Comparison of ENCODE assay signal across 8 mouse cellular contexts in the genomic region with DNA sequence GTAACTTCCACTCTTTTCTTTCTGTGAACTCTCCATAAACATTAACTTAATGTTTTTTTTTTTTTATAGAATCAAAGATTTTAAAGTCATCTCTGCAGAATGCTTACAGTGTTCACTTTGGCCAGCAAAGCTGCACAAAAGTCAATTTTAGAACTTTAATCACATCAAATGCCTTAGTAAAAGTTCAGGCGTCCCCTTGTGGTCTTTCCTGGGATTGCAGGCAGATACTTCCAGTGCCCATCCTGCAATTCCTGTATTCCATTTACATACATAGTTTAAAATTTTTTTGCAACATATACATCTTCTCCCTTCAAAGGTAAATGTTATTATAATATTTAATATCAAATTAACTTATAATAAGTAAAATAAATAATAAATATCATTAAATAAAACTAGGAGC.
A peak's percentile ranks its signal among the peaks of the same experiment; 100 is the strongest.
DNase-seq lines count a peak whose midpoint lies in the region; ATAC-seq lines count a peak whose summit lies in the region.

No protein-coding gene starts in this region.

- no peak for ATAC-seq in erythroblast, adult 5-6 weeks (replicated peaks; ENCODE audit: low FRiP score, poor library complexity, severe bottlenecking)

- peak; percentile 53 for DNase-seq in gastrocnemius, postnatal 10 days
- DNase-seq in gastrocnemius, postnatal 25 days = no peak
- peak; percentile 53 to 66 for DNase-seq in right cerebral cortex, adult 2 months (ENCODE audit: low spot score in 2 of 2)
- no peak for DNase-seq in right cerebral cortex, adult 18-20 months
- peak; percentile 73 for DNase-seq in brain, adult 2 months (ENCODE audit: low read depth, low spot score)
- DNase-seq in induced T-regulatory cell, adult 2 months (ENCODE audit: low read depth) = peak; percentile 66
- peak; percentile 59 for DNase-seq in mesoderm, embryonic 11.5 days (ENCODE audit: low read depth, low spot score)

Comparison
In these comparisons a context has a peak if more than half of its experiments do, and no peak if none do; other contexts are left out.
1. DNase-seq: peak in gastrocnemius, postnatal 10 days (single experiment), right cerebral cortex, adult 2 months (2 of 2), brain, adult 2 months (single experiment), induced T-regulatory cell, adult 2 months (single experiment) and mesoderm, embryonic 11.5 days (single experiment); none in gastrocnemius, postnatal 25 days (single experiment) and right cerebral cortex, adult 18-20 months (single experiment).